Comparison of ENCODE assay signal across 12 mouse cellular contexts in the genomic region with DNA sequence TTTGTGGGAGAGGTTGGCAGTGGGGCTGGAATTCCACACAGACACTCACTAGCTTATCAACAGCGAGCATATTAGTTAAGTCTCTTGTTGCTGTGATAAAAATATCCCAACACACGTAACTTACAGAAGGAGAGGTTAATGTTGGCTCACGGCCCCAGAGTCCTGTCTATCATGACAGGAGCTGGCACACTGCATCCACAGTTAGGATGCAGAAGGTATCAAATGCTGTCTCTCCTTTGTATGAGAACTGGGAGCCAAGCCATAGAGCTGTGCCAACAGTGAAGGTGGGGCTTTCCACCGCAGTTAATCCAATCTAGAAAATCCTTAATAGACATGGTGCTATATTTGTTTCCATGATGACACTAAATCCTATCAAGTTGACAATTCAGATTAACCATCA.
DNase-seq lines count a peak whose midpoint lies in the region; ATAC-seq and TF ChIP-seq lines count a peak whose summit lies in the region.
"Had no signal": no experiment of that assay in that cellular context is flagged by ENCODE, and none has a peak within 500 bp of the region (broad histone marks: within the 10 kb centered on the region; RNA-seq: fewer than 3 reads in every experiment).

No protein-coding gene starts in this region.

- H3K4me2 ChIP-seq in forebrain, embryonic 16.5 days (ENCODE audit: low read length), result no peak overlapping the region
- H3K4me2 ChIP-seq in liver, postnatal 0 days (ENCODE audit: low read depth, low read length), result no peak overlapping the region
- H3K4me2 ChIP-seq: hindbrain, embryonic 14.5 days had no signal

- no peaks in the 10 kb centered on the region for H3K36me3 ChIP-seq in forebrain, embryonic 16.5 days (ENCODE audit: control insufficient read depth, insufficient read depth)
- H3K36me3 ChIP-seq in liver, postnatal 0 days (replicated peaks; ENCODE audit: insufficient read depth, low read length), result no peaks in the 10 kb centered on the region

- no peak overlapping the region for H3K27ac ChIP-seq in forebrain, embryonic 16.5 days (ENCODE audit: low read length)
- no peak overlapping the region for H3K27ac ChIP-seq in liver, postnatal 0 days (ENCODE audit: low read depth)
- H3K27ac ChIP-seq: hindbrain, embryonic 14.5 days had no signal

- H3K27me3 ChIP-seq in forebrain, embryonic 16.5 days (replicated peaks; ENCODE audit: control insufficient read depth, insufficient read depth, low read length), result no peaks in the 10 kb centered on the region
- no peaks in the 10 kb centered on the region for H3K27me3 ChIP-seq in liver, postnatal 0 days (ENCODE audit: insufficient read depth, low read length)

- no peak for TF ChIP-seq CTCF in liver, postnatal 0 days (IDR thresholded peaks at IDR 0.05; ENCODE audit: low read depth)

- no peak overlapping the region for H3K9ac ChIP-seq in forebrain, embryonic 16.5 days (replicated peaks; ENCODE audit: low read depth, low read length)
- H3K9ac ChIP-seq in liver, postnatal 0 days (replicated peaks), result no peak overlapping the region
- H3K9ac ChIP-seq: hindbrain, embryonic 14.5 days had no signal

- WGBS in forebrain, embryonic 16.5 days, result 49% methylated on average over 4 of the region's 4 CpGs
- 70% methylated on average over 4 of the region's 4 CpGs for WGBS in liver, postnatal 0 days (ENCODE audit: insufficient replicate concordance)

- ATAC-seq in forebrain, embryonic 16.5 days, result peak; percentile 84
- ATAC-seq in liver, postnatal 0 days, result no peak
- ATAC-seq: activated CD4-positive, CD25-positive, alpha-beta regulatory T cell, adult 4 months; lung, postnatal 0 days had no signal

- no peak for TF ChIP-seq EP300 in liver, postnatal 0 days (IDR thresholded peaks at IDR 0.05; ENCODE audit: low read depth)

- peak; percentile 12 to 29 for DNase-seq in heart, adult 18-20 months
- DNase-seq in heart, adult 9 months (ENCODE audit: low spot score in 2 of 2), result no peak
- DNase-seq in layer of hippocampus, postnatal 10 days (ENCODE audit: low spot score in 2 of 2), result peak; percentile 23 to 30
- no peak for DNase-seq in layer of hippocampus, adult 18-20 months (ENCODE audit: low spot score in 2 of 2)
- peak; percentile 31 for DNase-seq in Muller cell, postnatal 12 days (ENCODE audit: inconsistent ontology term)
- DNase-seq in liver, postnatal 0 days, result no peak
- DNase-seq: cerebellum, adult 18-20 months; kidney, adult 8-10 months had no signal

- no peaks in the 10 kb centered on the region for H3K4me1 ChIP-seq in forebrain, embryonic 16.5 days (replicated peaks; ENCODE audit: control insufficient read depth, insufficient read depth, low read length)
- H3K4me1 ChIP-seq in liver, postnatal 0 days (ENCODE audit: insufficient read depth), result no peaks in the 10 kb centered on the region

- no peak overlapping the region for H3K4me3 ChIP-seq in forebrain, embryonic 16.5 days (replicated peaks; ENCODE audit: low read length)
- no peak overlapping the region for H3K4me3 ChIP-seq in liver, postnatal 0 days (ENCODE audit: low read depth, low read length)

- H3K9me3 ChIP-seq in forebrain, embryonic 16.5 days (ENCODE audit: control insufficient read depth, low read length), result no peaks in the 10 kb centered on the region
- no peaks in the 10 kb centered on the region for H3K9me3 ChIP-seq in liver, postnatal 0 days (ENCODE audit: low read length)

Comparison
In these comparisons a context has a peak if more than half of its experiments do, and no peak if none do; other contexts are left out.
1. DNase-seq: peak in heart, adult 18-20 months (2 of 2), layer of hippocampus, postnatal 10 days (2 of 2) and Muller cell, postnatal 12 days (single experiment); none in heart, adult 9 months (0 of 2), layer of hippocampus, adult 18-20 months (0 of 2) and liver, postnatal 0 days (single experiment).